Mouse (Mus musculus): ENCODE data around the gene Prpf19.

The Prpf19 gene

DNA sequence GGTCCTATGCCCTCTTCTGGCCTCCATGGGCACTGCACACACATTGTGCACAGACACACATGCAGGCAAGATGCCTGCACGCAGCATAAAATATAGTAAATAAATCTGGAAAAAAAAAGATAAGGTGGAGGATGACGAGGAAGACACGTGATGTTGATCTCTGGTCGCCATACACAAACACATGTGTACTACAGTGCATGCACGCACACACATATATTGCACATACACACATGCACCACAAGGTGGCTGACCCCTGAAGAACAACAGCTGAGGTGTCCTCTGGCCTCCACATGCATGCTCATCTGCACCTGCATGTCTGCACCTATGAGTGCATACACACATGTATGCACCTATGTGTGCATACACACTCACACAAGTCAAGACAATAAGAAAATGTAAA lies 41.0 kb downstream of the Prpf19 start:
- DNase-seq (ENCODE audit: inconsistent age in 2 of 2, low spot score in 1 of 2) = no peak

DNA sequence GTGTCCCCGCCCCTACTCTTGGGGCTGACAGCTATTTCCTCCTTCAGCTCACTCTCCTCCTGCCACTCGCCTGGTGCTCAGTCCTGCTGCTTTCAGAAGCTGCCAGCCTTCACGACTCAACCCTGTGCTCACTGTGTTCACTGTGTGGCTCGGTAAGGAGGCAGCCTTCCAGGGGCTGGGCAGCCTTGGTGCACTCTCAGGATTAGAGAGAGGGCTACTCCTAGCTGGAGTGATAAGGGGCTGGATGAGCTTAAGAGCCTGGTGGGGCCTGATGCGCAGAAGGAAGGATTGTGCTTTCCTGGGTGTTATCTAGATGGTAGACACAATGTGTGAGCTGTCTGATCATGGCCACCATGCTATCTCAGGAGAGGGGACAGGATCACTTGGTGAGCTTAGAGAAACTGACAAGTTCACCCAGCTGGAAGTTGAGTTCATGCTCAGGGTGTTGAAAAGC lies 42.1 kb downstream of the Prpf19 start, which contains the start of gene Ptgdr2:
Ptgdr2 (plus strand) TSS at position 51 of the 454 bp plus-strand sequence.
- no peak for DNase-seq (ENCODE audit: inconsistent age in 2 of 2, low spot score in 1 of 2)

DNA sequence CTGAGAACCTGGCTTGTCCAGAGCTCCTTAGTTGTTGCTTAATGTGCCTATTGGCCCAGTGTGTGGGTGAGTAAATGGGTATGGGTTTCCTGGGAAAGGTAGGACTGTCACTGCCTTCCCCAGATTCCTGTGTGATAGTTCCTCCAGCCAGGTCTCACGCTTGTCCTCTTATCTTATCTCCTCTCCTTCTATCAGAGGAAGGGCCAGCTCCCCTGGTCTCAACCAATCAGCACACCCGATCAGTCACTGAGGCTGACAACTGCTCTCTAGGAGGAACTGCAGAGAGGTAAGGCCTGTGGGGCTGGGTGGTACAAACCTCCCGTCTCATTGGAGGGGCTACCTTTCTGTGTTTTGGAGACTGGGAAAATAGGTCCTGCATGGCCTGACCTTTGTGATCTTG lies 43.7 kb downstream of the Prpf19 start:
- DNase-seq (ENCODE audit: inconsistent age in 2 of 2, low spot score in 1 of 2) = no peak

GRCm38 (mm10) chr19:10940097-10940800 lies 45.2 kb downstream of the Prpf19 start:
- peak; percentile 75 to 89 for DNase-seq (ENCODE audit: inconsistent age in 2 of 2, low spot score in 1 of 2)

DNA sequence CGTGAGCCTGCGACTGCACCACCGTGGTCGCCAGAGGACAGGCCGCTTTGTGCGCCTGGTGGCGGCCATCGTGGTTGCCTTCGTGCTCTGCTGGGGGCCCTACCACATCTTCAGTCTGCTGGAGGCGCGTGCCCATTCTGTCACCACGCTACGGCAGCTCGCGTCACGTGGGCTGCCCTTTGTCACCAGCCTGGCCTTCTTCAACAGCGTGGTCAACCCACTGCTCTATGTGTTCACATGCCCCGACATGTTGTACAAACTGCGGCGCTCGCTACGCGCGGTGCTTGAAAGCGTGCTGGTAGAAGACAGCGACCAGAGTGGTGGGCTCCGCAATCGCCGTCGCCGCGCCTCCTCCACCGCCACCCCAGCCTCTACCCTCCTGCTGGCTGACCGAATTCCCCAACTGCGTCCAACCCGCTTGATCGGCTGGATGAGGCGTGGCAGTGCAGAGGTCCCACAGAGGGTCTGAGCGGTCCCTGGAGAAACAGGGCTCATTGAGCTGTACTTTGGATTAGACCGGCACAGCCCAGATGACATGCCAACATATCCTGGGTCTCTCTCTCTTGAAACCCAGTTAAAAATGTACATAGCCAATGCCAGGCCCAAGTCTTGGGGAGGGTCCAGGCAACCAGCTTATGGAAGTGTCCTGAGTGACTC lies 45.9 kb downstream of the Prpf19 start:
- peak in 1 of 2 experiments; percentile 36 for DNase-seq (ENCODE audit: inconsistent age in 2 of 2, low spot score in 1 of 2)

DNA sequence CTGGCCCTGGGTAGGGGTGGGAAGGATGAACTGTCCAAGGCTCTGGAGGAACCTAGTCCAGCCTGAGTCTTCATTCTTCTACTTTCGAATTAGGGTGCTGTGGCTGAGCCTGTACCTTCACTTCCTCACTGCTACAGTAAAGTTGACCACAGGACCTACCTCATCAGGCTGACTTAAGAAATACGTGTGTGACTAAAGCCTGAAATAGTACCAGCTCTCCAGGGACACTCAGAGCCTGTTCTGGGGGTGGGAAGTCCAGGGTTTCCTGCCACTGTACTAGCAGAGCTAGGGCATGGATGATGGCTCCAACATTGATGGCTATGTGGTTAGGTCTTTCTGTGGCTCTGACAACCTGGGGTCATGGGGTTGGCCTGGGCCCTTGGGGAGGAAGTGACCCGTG lies 48.9 kb downstream of the Prpf19 start:
- DNase-seq (ENCODE audit: inconsistent age in 2 of 2, low spot score in 1 of 2) = no peak

DNA sequence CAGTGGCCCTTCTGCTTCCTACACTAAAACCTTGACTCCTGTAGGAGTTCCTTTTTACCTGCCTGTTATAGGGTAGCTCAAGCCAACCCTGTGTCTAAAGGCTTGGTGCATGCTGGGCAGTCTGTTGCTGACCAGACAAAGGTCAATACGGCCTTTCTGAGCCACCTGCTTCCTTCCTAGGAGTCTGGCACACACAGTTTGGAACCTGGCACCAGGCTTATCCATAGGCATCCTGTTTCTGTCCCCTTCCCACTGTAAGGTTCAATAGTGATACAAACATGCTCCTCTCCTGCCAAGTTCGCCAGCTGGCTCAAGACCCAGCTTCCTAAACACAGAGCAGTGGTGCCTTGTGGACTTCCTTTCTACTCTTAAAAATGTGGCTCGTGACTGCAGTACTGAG lies 51.5 kb downstream of the Prpf19 start:
- no peak for DNase-seq (ENCODE audit: inconsistent age in 2 of 2, low spot score in 1 of 2)

DNA sequence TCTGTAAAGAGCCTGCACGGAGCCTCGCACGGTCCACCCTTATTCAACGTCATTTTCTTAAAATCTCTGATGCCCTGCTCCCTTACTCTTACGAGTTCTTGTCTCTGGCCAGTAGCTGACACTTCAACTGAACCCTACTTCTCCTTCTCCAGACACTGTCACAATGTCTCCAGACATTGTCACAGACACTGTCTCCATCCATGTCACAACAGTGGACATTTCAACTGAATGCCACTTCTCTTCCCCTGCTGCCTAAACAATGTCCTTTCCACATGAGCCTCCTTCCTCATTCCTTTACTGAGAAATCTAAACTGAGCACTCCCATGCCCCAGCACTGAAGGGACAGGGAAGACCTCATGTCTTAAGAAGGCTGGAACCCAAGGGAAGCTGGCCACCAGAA lies 52.2 kb downstream of the Prpf19 start:
- DNase-seq (ENCODE audit: inconsistent age in 2 of 2, low spot score in 1 of 2) = no peak

GRCm38 (mm10) chr19:10948416-10948815 lies 53.4 kb downstream of the Prpf19 start:
- DNase-seq (ENCODE audit: inconsistent age in 2 of 2, low spot score in 1 of 2) = peak; percentile 34 to 68

GRCm38 (mm10) chr19:10949112-10949511 lies 54.1 kb downstream of the Prpf19 start, which contains the start of gene Ccdc86:
TSS of gene Ccdc86 (minus strand) at chr19:10949266.
- DNase-seq (ENCODE audit: inconsistent age in 2 of 2, low spot score in 1 of 2) = peak; percentile 96 to 98

- DNase-seq (ENCODE audit: inconsistent age in 2 of 2, low spot score in 1 of 2) = peak in 1 of 2 experiments; percentile 7
Measured at GRCm38 (mm10) chr19:10949558-10949957, 54.5 kb downstream of the Prpf19 start.

- peak; percentile 10 to 68 for DNase-seq (ENCODE audit: inconsistent age in 2 of 2, low spot score in 1 of 2)
Measured at GRCm38 (mm10) chr19:10952021-10952939, 57.2 kb downstream of the Prpf19 start.

All from adrenal gland, adult (tissue).